Mouse (Mus musculus) lung, postnatal 36 days (tissue): Measurements from ENCODE around the gene Inhbe.
A peak's percentile ranks its signal among the peaks of the same experiment; 100 is the strongest.

Source experiments
- DNase-seq: peaks from one replicate; pipeline ENCODE4 v3.0.0; 2022; ENCODE audit warnings: mixed read lengths

Gene Inhbe

GRCm38 (mm10) chr10:127343029-127343428 is 11.2 kb downstream of the Inhbe start:
- DNase-seq: no peak

DNA sequence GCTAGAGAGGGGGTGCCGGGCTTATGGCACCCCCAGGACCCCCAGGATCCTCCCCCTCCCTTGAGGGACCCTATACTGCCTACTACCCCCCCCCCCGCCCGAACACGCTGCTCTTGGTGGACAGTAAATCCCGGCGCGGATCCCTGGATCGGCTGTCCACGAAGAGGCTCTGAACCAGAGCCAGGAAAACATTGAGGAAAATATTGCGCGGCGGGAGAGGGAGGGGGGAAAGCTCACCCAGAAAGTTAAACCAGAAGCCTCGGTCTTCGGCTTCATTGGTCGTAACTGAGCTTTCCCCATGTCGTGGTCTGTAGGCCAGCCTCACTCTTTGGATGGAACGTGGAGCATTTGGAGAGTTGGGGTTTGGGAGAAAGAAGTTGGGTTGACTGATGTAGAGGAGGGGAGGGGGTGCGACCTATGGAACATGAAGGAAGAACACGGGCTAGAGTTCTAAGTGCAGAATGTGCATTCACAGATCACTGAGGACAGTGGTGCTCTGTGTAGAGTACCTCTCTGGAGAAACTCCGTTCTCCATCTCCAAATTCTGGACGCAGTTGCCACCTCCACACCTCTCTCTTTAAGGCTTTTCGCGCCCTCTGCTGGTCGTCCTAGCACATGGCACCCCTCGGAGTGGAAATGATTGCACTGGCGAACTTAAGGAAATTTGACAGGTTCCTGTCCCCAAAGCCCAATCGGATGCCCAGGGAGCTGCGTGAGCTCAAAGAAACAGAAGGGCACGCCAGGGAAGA is 12.1 kb downstream of the Inhbe start, which contains the start of gene Gli1:
Gene Gli1, minus strand, starts transcription at position 84 of the 749 bp plus-strand sequence.
- DNase-seq: peak; percentile 91

- no peak for DNase-seq
Observed at GRCm38 (mm10) chr10:127341360-127341690, 12.9 kb downstream of the Inhbe start.

DNA sequence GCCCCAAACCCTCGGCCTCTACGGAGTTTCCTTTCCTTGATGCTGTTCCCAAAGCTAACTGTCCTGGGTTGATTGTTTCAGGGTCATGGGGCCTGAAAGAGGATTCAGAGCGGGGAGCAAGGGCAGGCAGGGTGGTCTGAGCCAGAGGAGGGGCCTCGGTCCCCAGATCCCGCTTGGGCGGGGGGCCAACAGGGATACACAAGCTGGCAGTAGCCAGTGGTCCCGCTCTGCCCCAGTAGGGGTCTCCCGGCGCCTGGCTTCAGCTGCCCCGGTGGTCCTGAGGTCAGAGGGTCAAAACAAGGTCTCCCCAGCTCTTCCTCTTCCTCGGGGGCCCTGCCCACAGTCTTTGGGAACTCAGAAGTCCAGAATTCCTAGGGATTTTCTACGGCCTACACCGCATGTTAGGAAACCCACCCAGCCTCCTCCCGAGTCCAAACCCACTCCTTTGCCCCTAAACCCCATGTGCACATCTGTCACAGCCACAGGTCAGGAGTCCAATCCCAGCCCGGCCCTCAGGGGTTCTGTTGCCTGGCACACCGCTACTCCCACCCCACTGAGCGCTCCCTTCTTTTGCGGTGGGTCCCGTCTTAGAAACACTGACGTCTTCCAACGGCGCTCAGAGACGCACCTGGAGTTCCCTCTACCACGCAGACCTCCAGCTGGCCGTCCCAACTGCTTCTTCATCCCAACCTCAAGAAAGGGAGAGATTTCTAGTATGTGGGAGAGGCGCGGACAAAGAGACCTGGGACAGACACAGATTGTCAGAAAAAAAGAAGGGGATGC is 13.4 kb downstream of the Inhbe start:
- no peak for DNase-seq

DNA sequence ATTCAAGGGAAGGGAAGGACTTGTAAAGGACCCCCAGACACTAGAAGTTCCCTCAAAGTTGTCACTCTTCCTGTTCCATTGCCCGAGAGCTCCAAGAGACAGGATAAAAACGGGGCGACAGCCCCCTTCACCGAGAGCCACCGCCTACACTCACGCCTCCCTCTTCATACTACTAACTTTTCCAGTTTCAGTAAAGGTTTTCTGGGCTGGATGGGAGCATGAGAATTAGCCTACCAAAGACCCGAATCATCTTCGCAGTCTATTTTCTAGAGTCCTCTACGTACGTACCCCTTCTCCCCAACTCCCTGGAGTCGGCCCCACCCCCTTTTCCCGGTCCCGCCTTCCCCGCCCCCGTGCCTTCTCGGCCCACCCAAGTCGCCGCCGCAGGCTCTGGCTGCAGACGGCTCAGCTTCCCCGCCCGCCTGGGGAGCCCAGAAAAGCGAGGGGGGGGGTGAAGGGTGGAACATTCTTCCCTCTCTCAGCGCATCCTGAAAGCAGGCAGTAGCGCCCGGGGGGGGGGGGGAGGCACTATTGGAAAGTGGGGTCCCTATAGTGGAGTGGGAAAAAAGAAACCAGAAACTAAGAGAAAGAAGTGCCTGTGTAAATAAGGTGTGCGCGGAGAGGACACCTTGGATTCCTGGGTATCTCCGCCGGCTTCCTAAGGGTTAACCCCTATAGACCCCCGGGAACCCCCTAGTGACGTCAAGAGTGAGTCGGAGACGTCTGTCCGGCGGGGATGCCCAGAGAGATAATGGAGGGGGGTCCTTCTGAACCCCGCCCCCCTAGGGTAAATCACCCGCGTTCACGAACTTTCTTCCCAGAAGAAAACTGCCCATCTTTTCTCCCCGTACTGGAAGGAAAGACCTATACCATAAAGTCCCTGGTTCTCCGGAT is 14.3 kb downstream of the Inhbe start:
- DNase-seq: peak; percentile 52

- DNase-seq: peak; percentile 96
Observed at GRCm38 (mm10) chr10:127338930-127339682, 15.1 kb downstream of the Inhbe start.

- no peak for DNase-seq
Observed at GRCm38 (mm10) chr10:127337536-127338099, 16.6 kb downstream of the Inhbe start.

DNA sequence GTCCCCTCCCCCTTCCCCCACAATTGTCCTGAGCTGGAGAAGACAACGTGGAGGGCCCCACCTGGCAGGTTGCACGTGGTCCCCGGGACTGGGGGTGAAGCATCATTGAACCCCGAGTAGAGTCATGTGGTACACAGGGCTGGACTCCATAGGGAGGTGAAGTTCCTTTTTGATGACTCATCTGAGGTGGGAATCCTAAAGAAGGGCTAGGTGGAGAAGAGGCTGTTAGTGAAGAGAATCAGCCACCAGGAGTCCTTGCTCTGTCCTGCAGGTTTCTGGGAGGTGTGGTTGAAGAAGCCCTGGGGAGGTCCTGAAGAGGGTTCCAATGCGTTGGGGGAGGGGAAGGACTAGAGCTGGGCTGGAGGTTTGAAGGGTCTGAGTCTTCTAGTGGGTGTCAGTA is 17.3 kb downstream of the Inhbe start:
- no peak for DNase-seq

- no peak for DNase-seq
Observed at GRCm38 (mm10) chr10:127335271-127335670, 18.9 kb downstream of the Inhbe start.

DNA sequence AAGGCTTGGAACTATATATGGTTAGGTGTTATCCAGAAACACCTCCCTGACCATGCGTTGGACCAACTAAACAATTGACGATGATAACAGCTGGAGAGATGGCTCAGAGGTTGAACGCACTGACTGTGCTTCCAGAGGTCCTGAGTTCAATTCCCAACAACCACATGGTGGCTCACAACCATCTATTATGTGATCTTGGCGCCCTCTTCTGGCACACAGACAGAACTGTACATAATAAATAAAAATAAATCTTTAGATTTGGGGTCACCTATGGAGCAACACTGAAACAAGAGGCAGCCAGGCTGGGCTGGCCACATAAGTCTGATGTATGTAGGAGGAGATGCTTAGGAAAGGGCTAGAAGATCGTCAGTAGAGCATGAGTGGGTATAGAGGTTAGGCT is 21.1 kb downstream of the Inhbe start:
- no peak for DNase-seq

DNA sequence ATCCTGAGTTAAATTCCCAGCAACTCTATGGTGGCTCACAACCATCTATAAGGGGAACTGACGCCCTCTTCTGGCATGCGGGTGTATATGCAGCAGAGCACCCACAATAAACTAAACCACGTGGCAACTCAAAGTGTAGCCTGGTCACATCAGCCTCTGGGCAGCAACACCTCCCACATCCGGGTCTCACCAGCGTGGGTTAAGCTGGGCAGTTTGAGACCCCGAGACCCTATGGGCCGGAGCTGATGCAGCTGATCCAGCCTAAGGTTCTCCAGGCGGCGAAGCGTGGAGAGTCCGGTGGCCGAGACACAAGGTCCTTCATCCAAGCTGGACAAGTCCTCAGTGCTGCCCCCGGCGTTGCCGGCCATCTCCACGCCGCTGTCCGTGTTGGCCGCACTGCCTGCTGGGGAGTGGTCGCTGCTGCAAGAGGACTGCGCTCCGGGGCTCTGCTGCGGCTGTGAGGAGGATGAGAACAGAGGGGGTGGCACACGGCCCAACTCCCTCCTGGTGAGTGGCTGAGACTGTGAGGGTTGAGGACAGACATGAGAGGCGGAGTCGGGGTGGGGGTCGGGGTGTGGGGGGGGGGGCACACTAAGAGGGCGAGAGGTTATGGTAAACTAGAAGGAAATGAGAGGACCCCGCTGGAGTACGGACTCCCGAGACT is 21.9 kb downstream of the Inhbe start:
- no peak for DNase-seq

- DNase-seq: no peak
Observed at GRCm38 (mm10) chr10:127330212-127330611, 24.0 kb downstream of the Inhbe start.

- no peak for DNase-seq
Observed at GRCm38 (mm10) chr10:127327461-127328145, 26.6 kb downstream of the Inhbe start.

DNA sequence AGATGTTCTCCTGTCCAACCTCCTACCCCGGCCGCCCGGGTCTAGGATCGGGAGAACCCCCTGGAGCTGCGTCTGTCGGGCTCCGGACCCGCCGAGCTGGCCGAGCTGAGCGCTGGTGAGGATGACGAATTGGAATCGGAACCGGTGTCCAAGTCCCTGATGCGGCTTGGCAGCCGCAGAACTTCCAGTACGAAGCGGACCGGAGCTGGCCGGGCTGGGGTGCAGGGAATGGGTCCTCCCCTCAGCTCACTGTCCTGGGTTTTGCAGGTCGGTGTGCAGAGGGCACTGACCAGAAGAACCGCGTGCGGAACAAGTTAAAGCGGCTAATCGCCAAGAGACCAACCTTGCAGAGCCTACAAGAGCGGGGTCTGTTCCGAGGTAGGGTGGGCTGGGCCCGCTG is 27.4 kb downstream of the Inhbe start:
- no peak for DNase-seq

DNA sequence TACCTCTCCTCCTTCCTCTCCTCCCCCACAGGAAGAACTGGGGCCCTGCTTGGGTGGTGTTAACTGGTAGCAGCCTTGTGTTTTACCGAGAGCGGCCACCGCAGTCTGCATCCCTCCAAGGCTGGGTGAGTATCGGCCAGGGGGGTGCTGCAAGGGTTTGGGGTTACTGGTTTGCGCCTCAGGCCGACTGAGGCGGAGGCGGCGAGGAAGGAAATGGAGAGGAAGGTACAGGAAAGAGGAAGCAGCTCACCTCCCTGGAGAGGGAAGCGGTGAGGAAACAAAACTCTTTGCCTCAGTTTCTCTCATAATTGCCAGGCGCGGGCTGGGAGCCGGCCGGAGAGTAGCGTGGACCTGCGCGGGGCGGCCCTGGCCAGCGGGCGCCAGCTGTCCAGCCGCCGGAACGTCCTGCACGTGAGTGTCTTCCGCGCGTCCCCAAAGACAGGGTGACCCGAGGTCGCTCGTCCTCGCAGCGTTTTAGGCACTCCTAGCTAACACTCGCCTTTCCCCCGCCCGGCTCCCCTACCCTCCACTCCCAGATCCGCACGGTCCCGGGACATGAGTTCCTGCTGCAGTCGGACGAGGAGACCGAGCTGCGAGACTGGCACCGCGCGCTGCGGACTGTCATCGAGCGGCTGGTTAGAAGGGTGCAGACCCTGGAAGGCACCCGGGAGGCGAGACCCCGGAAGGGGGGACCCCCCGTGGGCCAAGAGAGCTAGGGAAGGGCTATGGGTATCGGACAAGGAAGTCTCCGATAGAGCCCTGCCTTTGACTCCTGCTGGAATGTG is 28.0 kb downstream of the Inhbe start:
- DNase-seq: no peak

- DNase-seq: no peak
Observed at GRCm38 (mm10) chr10:127325454-127326016, 28.7 kb downstream of the Inhbe start.

DNA sequence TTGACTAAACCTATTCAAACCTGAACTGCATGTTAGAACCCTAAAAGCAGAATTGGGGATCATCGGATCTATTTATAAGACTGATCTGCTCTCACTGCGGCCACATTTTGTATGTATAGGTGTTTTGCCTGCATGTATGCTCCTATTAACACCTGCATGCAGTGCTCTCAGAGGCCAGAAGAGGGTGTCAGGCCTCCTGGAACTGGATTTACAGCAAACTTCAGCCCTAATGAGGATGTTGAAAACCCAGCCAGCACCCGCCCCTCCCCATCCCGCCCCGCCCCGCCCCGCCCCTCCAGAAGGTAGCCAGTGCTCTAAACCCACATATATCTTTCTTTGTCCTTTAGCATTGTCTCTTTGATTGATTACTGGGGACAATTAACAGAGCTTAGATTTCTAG is 29.7 kb downstream of the Inhbe start:
- peak; percentile 88 for DNase-seq

GRCm38 (mm10) chr10:127323131-127323855 is 30.9 kb downstream of the Inhbe start:
- peak; percentile 66 for DNase-seq

DNA sequence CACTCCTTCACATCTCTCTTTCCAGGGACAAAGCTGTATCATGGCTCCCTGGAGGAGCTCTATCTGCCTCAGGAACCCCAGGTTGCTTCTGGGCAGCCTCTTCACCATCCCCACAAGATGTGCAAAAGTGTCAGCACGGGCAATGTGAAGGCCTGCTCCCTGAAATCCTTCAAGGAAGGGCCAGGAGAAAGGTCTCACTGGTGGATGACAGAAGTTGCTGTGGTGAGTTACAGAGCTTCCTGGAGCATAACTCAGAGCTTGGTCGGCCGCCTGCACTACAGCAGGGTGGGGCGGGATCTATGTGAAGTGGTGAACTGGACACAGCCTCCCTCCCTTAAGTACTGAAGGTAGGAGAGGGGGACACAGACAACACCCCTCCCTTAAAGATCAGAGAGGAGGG is 31.5 kb downstream of the Inhbe start:
- no peak for DNase-seq
